Mouse (Mus musculus): ENCODE results near the gene Tctn3.
"Not testable (repeated sequence)": the region's sequence is repeated elsewhere in the genome, so short reads cannot be mapped to it uniquely, and the experiment has no call there.

Tctn3 gene

DNA sequence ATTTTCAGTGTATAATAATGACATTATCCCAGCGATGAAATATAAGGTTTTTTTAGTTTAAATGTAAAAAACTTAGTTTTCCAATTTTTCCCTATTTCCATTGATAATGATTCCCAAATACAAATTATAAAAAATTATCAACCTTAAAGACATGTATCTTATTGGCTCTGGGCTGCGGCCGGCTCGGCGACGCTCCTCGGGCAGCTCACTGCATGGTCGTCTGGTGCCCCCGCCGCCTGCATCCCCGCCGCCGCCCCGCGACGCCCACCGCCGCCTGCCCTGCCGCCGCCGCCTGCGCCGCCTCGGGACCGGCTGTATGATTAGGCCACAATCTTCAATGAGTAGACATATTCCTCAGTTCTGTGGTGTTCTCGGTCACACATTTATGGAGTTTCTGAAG is 9.6 kb upstream of the Tctn3 start:
- DNase-seq, result not testable (repeated sequence)

DNA sequence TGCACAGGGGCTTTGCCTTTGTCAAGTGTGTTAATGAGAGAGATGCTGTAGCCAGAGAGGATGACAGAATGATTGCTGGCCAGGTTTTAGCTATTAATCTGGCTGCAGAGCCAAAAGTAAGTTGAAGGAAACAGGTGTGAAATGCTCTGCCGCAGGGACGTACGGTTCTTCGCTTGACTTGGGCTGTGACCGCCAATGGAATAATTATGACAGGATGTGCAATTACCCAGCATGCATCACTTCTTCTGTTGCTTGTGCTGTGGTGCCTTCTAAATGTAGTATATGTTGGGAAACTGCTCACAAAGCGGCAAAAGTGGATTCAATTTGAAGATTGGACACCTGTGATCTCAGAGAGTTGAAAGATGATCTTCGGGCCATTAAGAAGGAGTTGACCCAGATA is 4.0 kb upstream of the Tctn3 start:
- peak; percentile 50 to 56 for DNase-seq

DNA sequence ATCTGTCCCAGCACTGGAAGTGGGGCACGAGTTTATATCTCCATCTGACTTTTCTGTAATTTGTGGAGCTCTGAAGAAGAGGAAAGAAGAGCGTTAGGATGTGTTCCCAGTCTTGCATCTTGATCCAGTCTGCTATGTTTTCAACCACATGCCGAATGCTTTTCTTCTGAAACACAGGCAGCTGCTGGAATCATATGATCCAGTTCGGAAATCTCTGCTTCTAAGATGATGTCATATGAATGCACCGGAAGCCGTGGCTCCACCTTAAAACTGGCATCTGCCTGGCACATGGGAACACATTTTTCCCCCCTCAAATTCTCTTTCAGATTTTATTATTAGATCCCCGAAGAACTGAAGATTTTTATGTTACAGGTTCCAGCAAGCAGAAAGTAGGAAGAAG is 2.8 kb upstream of the Tctn3 start:
- DNase-seq, result no peak

DNA sequence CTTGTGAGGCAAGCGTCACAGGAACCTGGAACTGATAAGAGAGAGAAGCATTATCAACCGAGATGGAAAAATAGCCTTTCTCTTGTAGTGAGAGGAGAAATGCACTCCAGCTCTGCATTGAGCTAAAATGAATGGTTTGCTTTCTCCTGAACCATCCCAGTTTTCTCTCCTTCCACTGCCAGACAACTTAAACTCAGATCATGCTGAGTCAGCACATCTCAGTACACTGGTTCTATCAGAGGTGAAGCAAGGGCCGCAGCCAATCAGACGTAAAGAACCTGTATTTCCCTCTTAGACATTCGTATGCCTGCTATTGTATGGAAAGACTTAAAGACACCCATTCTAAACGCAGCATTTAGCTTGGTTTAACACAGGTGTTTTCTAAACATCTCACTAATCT is 4.4 kb downstream of the Tctn3 start:
- no peak for DNase-seq

DNA sequence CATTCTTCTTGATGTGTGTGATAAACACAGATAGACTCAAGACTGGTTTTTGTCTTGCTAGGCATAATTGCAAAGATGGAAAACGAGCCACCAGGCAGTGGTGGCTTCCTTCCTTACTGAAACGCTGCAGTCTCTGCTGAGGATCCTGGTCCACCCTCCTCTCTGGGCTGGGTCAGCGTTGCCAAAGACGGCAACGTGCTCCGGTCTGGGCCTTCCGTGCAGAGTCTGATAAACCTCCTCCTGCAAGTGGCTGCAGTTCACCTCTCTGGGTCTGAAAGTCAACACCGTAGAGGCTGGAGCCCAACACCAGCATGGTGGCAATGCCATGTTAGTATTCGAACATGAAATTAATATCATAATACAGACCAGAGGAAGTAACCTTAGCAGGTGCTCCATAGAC is 6.8 kb downstream of the Tctn3 start:
- no peak for DNase-seq

DNA sequence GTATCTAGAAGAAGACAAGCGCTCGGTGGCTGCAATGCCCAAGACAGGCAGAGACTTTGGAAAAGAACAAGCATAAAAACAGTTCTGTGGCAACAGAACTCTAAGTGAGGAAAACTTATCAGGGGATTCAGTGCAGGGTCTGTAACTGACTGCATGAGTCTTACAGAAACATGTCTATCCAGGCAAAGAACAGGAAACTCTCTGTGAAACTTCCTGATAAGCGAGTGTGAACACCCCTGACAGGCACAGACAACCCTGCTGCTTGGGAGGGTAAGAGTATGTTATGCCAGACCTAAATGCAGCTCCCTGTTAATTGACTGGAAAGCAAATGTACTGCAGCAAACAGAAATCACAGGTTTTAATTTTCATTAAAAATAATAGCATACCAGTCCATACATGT is 10.2 kb downstream of the Tctn3 start:
- no peak for DNase-seq

DNA sequence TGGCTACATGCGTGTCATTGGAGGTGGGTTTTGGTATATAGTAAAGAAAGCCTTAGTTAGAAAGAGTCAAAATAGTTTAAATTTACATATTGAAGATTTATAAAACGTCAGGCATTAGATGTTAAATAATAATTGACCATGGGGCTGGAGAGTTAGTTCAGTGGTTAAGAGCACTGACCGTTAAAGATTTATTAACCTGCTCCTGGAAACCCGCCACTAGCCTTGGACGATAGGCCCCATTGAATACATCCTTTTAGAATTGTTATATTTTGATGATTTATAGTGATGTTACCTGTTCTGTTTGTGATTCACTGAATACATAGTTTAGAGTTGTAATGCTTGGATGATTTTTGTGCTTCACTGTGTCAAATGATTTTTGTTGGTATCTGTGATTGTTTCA is 11.2 kb downstream of the Tctn3 start:
- DNase-seq, result not testable (repeated sequence)

DNA sequence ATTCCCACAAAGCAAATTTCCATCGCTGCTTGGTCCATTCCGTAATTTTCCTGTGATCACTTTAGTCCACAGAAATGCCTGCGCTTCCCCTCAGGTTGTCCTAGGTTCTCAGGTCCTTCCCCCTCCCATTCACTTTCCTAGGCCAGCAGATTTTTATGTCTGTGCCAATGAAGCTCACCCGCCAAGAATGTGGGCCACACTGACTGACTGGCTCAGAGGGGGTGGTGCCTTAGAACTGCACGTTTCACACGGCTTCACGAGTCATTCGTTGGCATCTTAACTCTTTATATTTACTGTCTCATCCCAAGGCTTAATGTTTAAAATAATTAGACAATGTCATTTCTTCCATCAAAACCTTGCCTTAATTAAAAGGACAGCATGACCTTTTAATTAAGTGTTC is 16.2 kb downstream of the Tctn3 start:
- DNase-seq, result no peak

DNA sequence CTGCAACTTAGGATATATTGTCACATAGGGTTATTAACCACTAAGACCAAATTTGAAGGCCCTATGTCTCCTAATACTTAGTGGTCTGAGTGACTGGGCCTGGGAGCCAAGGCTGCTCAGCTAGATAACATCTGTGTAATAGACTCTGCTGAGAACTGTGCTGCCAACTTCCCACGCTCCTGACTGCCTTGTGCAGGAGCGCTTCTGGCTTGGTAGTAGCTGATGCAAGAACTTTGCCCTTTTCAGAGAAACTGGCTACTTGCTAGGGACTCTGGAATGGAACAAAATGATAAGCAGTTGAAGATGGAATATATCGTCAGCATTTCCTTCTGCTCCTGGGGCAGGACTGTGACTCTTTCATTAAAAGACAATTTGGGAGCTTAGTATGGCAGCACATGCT is 16.8 kb downstream of the Tctn3 start:
- DNase-seq, result no peak

DNA sequence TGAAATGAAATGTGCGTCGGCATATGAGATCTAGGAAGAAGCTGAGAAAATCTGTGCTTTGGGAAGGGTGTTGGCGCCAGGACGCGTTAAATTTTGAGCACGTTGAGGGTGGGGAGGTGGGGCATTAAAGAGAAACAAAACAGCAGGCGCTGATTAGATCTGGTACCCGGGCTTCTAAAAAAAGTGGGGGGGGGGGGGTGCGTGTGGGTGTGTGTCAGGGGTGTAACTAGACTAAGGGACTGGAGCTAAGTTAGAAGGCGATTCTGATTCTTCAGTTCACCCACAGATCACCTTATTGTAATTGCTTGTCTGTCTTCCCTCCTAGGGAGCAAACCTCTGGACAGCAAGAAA is 22.5 kb downstream of the Tctn3 start:
- DNase-seq, result no peak

DNA sequence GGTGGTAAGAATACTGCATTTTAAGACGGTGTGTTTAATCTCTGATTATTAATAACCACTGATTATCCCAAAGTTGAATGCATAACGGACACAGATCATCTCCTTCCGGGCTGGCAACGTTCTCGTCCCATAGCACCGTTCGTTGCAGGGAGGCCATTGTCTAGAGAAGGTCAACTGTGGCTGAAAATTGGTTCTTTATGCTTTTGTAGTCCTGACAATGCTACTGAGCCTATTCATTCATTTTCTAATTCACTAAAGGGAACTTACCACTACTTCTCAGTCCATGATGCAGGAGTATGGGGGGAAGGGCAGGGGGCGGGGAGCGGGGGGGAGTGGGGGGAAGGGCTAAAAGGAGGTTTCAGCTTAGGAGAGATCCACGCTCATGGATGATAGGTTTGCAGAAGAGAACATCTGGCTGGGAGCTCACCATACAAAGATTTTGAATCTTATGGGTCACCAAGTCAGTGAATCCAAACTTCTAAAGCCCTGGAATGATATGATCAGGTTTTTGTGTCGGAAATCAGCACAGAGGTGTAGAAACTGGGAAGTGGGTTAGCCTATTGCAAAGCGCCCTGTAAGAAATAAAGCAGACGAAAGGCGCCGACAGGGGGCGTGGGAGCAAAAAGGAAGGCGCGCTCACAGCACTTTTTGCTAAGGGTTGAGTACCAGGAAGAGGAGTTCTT is 23.0 kb downstream of the Tctn3 start:
- peak; percentile 94 to 96 for DNase-seq

DNA sequence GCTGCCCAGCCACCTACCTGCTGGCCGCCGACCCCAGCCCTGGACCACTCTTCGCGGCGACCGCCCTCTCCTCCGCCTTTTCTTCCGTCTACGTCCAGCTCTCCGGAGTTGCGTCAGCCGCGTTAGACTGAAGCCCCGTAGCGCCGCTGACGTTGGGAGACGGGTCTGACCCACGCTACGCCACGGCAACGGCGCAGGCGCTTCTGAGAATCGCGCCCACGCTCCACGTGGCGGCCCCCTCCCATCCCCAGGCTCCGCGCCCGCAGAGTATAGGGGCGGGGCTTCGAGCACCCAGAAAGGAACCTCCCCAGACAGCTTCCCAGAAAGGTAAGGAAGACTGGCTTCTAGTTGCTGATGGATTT is 23.8 kb downstream of the Tctn3 start, which contains the start of gene Aldh18a1:
Gene Aldh18a1, minus strand, starts transcription at position 171 of the 362 bp plus-strand sequence.
- DNase-seq, result peak; percentile 96 to 97

DNA sequence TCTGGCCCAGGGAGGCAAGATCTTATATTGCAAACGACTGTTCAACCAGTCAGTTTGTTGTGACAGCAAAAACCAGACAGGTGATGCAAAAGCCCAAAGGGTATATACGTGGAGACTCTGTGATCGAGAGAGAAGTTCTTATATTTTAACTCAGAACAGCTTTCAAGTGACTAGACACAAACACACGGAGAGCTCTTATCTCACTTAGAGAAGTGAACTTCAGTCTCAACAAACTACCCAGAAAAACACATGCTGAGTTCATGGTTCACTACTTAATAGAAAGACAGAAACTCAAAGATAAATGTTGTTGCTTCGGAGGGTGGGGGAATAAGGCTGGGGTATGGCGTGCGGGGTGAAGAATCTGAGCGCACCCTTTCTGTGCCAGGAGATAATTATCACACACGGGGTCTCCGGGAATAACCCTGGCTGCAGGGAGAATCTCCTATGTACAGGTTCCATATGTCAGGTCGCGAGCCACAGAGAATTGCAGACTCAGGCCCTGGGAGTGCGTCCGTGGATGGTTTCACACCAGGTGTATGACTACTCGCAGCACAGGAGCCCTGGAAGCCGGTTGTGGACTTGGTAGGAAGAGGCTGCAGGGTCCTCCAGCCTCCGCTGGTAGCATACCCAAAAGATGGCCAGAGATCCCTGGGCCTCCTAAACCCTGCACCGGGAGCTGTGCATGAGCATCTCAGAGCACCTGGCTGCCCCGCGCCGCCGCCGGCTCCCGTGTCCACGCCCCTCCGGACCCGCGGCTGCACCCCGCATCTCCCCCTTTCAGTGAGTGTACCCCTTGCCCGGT is 24.3 kb downstream of the Tctn3 start:
- no peak for DNase-seq

DNA sequence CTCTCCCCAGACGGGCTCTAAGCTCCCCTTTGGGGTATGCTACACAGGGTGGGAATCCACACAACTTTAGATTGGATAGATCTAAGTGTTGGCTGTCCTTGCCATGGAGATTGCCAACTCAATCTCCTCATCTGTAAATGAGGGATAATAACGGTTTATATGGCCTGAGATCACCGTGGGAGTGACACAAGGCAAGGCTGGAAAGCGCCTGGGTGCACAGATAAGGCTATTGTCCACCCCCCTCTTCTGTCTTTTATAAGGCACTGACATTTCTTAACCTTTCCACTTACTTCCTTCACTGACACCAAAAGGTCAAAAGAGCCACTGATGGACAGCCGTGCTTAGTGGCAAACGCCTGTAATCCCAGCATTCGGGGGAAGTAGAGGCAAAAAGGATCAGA is 25.1 kb downstream of the Tctn3 start:
- no peak for DNase-seq

DNA sequence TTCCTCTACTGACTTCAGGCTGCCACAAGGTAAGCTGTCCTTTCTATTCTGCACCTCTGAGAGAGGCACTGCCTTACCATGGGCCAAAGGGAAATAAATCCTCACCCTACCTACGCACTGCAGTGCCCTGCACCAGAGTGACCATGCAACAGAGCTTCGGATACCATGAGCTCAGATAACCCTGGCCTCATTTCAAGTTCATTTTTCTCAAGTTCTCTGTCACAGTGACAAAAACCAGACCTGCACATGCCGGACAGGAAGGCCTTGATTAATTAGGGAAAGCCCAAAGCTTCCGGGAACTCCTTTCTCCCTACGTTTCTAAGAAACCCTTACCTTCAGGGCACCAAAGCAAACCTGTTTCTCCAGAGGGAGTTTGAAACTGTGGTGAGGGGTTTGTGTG is 30.4 kb downstream of the Tctn3 start:
- DNase-seq, result no peak

DNA sequence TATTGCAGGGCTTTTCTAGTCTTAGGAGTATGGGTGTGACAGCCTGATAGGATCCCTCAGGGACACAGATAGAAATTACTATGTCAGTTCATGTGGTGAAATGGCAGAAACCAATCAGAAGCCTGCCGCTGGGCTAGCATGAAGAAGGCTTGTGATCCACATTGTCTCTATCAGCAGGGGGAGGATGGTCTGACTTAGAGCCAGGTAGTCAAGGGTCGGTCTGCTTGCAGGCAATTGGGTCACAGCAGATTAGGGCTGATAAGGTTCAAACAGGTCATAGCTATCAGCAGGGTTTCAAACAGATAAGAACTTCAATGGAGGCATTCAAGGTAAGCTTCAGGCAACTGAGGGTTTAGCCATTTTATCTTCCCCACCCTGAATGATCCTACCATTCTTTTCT is 31.1 kb downstream of the Tctn3 start:
- no peak for DNase-seq

DNA sequence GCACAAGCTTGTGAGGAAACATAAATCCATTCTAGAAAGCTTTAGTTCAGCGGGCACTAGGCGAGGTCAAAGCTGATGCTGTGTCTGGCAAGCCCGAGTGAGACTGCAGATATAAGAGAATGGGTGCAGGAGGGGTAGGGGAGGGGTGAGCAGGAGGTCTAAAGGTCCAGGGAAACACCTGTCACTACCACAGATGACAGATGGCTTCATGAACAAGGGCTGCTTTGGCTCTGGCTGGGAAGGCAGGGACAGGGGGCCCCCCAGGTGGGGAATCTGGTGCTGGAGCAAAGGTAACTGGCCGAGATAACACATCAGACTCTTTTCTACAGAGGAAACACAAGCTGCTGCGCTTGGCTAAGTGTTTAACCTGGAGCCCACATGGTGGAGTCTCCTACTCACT is 36.6 kb downstream of the Tctn3 start:
- DNase-seq, result no peak

DNA sequence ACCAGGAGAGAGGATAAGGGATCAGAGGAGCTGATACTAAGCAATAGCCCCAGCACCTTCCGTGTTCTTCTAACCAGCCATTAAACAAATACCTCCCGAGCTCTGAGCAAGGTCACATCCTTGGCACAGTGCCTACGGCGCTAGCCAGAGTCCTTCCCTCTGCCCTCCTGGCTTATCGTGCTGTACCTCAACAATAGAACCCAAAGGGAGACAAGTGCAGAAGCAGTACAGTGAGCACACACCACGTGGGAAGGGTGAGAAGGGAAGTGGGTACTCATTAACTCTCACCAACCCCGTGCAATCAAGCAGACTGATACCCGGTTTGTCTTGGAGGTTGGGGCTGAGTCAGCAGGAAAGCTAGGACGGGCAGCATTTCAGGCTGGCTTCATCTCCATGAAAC is 41.3 kb downstream of the Tctn3 start:
- no peak for DNase-seq

DNA sequence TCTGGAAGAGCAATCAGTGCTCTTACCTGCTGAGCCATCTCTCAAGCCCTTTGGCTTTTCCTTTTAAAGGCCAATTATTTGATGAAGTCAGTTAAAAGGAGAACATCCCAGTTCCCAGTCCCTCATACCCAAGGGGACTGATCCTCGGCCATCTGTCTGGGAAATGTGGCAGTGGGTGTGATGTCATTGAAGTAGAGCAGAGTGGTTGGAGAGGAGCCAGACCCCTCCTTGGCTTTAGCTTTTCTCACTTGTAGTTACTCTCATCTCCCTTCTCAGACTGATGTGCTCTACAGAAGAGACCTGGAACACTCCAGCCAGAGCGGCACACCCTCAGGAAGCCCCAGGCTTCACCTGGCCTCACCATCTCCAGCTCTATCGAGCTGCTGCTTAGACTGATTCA is 44.4 kb downstream of the Tctn3 start:
- DNase-seq, result no peak

DNA sequence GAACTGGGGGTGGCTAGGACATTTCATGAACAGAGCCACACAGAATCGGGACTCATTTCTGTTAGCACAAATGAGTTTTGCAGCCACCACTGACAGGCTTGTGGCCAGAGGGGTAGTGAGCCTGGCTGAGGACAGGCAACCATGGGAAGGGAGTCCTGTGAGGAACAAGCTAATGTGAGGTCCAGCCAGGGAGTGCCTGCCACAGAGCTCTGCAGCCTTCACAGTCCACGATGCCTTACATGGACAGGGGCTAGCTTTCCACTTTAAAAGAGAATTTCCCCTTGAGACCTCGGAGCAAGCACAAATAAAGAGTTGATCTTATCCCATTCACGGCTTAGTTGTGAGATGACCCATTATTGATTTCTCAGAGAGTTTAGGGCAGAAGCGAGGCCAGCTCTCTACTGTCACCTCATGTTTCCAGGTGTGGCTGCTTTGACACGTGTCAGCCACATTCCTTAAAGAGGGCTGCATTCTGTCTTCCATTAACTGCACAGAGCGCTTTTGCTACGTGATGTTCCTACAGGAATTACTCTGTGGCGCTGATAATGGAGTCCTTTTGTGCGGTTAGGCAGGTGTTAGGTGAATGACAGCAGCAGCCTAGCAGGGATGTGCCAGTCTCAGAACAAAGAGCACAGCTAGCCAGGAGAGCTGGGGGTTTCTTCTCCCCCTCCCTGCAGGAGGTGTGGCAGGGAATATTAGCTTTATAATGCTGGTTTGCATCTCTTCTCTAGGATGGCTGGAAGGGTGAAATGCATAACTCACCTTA is 48.0 kb downstream of the Tctn3 start:
- DNase-seq, result no peak

DNA sequence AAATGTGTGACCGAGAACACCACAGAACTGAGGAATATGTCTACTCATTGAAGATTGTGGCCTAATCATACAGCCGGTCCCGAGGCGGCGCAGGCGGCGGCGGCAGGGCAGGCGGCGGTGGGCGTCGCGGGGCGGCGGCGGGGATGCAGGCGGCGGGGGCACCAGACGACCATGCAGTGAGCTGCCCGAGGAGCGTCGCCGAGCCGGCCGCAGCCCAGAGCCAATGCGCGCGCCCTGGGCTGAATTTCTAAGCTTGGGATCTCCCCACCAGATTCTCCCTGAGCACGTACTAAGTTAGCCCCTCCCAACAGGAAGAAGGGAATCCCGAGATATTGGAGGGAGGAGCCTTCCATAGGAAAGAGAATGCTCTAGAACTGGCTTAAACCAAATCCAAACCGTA is 50.5 kb downstream of the Tctn3 start:
- DNase-seq, result not testable (repeated sequence)

DNA sequence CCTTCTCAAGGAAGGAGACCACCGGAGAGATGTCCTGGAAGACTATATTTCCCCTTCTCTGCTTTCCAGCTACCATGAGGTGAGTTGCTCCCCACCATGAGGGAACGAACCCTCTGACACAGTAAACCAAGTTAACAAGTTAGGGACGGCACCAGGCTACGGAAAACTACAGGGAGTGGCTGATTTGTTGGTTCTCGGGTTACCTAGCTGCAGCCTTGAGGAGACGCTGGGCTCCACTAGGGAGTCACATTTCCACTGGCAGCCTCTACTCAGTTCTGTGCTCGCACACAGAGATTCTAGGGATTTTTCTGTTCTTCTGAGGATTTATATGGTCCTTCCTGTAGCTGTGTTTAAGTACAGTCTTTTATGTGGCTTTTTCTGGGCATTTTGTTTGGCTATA is 56.0 kb downstream of the Tctn3 start:
- no peak for DNase-seq

DNA sequence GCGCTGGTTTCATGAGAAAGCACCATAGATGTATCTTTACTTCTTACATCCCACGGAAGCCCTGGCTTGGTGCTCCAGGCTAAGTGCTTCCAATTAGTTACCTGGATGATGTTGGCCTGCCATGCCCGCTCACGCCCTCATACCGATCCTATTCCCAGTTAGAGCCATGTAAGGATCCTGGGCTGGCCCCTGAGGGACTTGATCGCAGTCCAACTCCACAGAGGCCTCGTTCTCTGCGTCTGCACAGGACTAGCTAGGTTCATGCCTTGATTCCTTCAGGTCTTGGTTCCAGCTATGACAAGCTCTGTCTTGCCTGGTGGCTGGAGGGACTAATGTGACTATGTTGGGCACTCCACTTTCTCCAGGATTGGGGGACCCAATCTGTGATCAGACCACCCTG is 56.9 kb downstream of the Tctn3 start:
- no peak for DNase-seq

DNA sequence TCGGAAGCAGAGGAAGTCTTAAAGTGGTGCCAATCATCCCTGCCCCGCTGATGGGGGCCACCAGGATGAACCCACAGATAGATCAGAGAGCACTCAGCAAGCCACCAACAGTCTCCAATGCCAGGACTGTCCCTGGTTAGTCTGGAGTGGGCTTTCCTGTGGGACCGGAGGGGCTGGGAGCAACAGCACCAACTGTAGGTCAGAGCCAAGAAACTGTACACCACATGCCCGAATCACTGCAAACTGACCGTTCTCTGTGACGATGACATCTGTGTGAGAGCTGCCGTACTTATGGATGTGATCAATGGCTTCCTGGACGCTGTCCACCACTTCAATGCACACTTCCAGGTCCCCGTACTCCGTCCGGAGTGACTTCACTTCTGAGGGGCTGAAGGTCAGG is 57.7 kb downstream of the Tctn3 start:
- no peak for DNase-seq
